Mouse (Mus musculus) kidney, adult 2 months (tissue): ENCODE data around the gene Foxf2.

Source experiments
- CTCF ChIP-seq: fragments of 200-500 bp; conservative IDR thresholded peaks from 2 replicates; pipeline ENCODE4 v1.5.1; 2011; ENCODE audit warnings: low read depth, mild to moderate bottlenecking, control low read depth, low read length, moderate library complexity, mixed read lengths; ENCODE audit not compliant: insufficient read depth, insufficient read length
- POLR2A ChIP-seq: fragments of 200-500 bp; IDR thresholded peaks from one replicate; pipeline ENCODE4 v1.6.1; 2011; ENCODE audit warnings: low read depth, low read length, control low read depth

GRCm38 (mm10) chr13:31656249-31656648 is 30.6 kb downstream of the Foxf2 start:
- no peak for TF ChIP-seq CTCF
- no peak for TF ChIP-seq POLR2A
